Mouse (Mus musculus) heart, adult 2 months (tissue): ENCODE results near the gene Fam111a. TPM values are rescaled to one million over a fixed set of nuclear protein-coding genes. Genes with fewer than 3 reads are reported as not detected.

ENCODE experiments used
- DNase-seq, 2 experiments: peaks; one replicate each; pipeline ENCODE4 v3.0.0; 2021
- H3K27ac ChIP-seq: fragments of 200-600 bp; 2 replicates; pipeline ENCODE4 v1.8.1; 2022
- H3K27me3 ChIP-seq: fragments of 200-500 bp; 2 replicates; pipeline ENCODE4 v1.6.1; 2012; ENCODE audit warnings: mild to moderate bottlenecking, low read length, inconsistent platforms, mixed read lengths; ENCODE audit not compliant: control insufficient read depth, insufficient read depth
- H3K36me3 ChIP-seq: fragments of 200-500 bp; 2 replicates; pipeline ENCODE4 v1.6.1; 2012; ENCODE audit warnings: low read length, inconsistent platforms; ENCODE audit not compliant: control insufficient read depth, insufficient read depth
- H3K4me1 ChIP-seq: fragments of 200-500 bp; 2 replicates; pipeline ENCODE4 v1.6.1; 2011; ENCODE audit warnings: low read length; ENCODE audit not compliant: control insufficient read depth, insufficient read depth
- H3K4me3 ChIP-seq: fragments of 200-600 bp; 2 replicates; pipeline ENCODE4 v1.8.1; 2022
- H3K79me2 ChIP-seq: fragments of 200-500 bp; replicated peaks from 2 replicates; pipeline ENCODE4 v1.6.1; 2012; ENCODE audit warnings: mild to moderate bottlenecking, inconsistent platforms, low read length, moderate library complexity, mixed read lengths; ENCODE audit not compliant: control insufficient read depth, insufficient read depth
- H3K9ac ChIP-seq: fragments of 200-500 bp; 2 replicates; pipeline ENCODE4 v1.6.1; 2012; ENCODE audit warnings: low read depth, mild to moderate bottlenecking, control low read depth, inconsistent platforms, low read length, mixed read lengths
- CTCF ChIP-seq: fragments of 200-600 bp; IDR thresholded peaks from 2 replicates; pipeline ENCODE4 v1.8.1; 2022; ENCODE audit warnings: antibody characterized with exemption, mild to moderate bottlenecking, moderate library complexity
- EP300 ChIP-seq: fragments of 200-500 bp; IDR thresholded peaks from 2 replicates; pipeline ENCODE4 v1.6.1; 2011; ENCODE audit warnings: low read depth, low read length, control low read depth; ENCODE audit not compliant: insufficient read depth
- POLR2A ChIP-seq: fragments of 200-500 bp; IDR thresholded peaks from 2 replicates; pipeline ENCODE4 v1.6.1; 2011; ENCODE audit warnings: mild to moderate bottlenecking, low read depth, low read length, control low read depth; ENCODE audit not compliant: insufficient read depth
- WGBS: fragments of 180-500 bp; shearing (Covaris S2); methylation state at CpG from one replicate; pipeline ENCODE4 v1.1.7; 2018; 5-methylcytosine and 5-hydroxymethylcytosine counted together
- intact Hi-C: fragments of 180-260 bp; cut with DNase I; formaldehyde crosslinking; loops from one replicate; pipeline ENCODE4 v1.15.1; 2025
- polyA plus RNA-seq: library from polyadenylated mRNA; depleted of rRNA; stranded (reverse); fragments of >200 nt; gene quantifications from 2 replicates; pipeline ENCODE4 v1.2.3, GENCODE M21; 2012
- total RNA-seq, 2 experiments: library from RNA; stranded (reverse); gene quantifications; 2 replicates each; pipeline ENCODE4 v1.2.3; 2021

Fam111a gene
- total and polyA plus RNA-seq, 3 experiments, result 1.5 to 4.7 (median 4.4) TPM

- no peak overlapping the region for H3K9ac ChIP-seq
- no peak overlapping the region for H3K4me3 ChIP-seq
- H3K4me1 ChIP-seq, result no peaks in the 10 kb centered on the region; the same call in 1 of the 2 replicates
- WGBS, result 34% methylated on average over 2 of the region's 2 CpGs
- no peak overlapping the region for H3K27ac ChIP-seq
- no peak for DNase-seq
- TF ChIP-seq CTCF, result no peak
- no peak for TF ChIP-seq POLR2A
- no peak for TF ChIP-seq EP300
- H3K79me2 ChIP-seq, result no peaks in the 10 kb centered on the region
- intact Hi-C loops, result no loop called here
- no peaks in the 10 kb centered on the region for H3K36me3 ChIP-seq
- H3K27me3 ChIP-seq, result no peaks in the 10 kb centered on the region
These were observed 55.3 kb downstream of the Fam111a start for GRCm38 (mm10) chr19:12600684-12601480.

- no peaks in the 10 kb centered on the region for H3K36me3 ChIP-seq
- H3K79me2 ChIP-seq, result no peaks in the 10 kb centered on the region
- no peaks in the 10 kb centered on the region for H3K27me3 ChIP-seq
- no peak overlapping the region for H3K27ac ChIP-seq
- TF ChIP-seq CTCF (no peak), POLR2A (no peak), EP300 (no peak)
- DNase-seq, result no peak
- no peak overlapping the region for H3K9ac ChIP-seq
- intact Hi-C loops, result no loop called here
- H3K4me1 ChIP-seq, result no peaks in the 10 kb centered on the region
- no peak overlapping the region for H3K4me3 ChIP-seq
These were observed 62.8 kb downstream of the Fam111a start for GRCm38 (mm10) chr19:12608336-12608735.

- H3K79me2 ChIP-seq, result no peaks in the 10 kb centered on the region
- no peak for DNase-seq
- intact Hi-C loops, result no loop called here
- H3K9ac ChIP-seq, result no peak overlapping the region
- no peak overlapping the region for H3K27ac ChIP-seq
- TF ChIP-seq EP300 (no peak), POLR2A (no peak), CTCF (no peak)
- no peaks in the 10 kb centered on the region for H3K4me1 ChIP-seq
- 70% methylated on average over 1 of the region's 1 CpGs for WGBS
- no peaks in the 10 kb centered on the region for H3K27me3 ChIP-seq
- H3K36me3 ChIP-seq, result no peaks in the 10 kb centered on the region
- H3K4me3 ChIP-seq, result no peak overlapping the region
These were observed 68.1 kb downstream of the Fam111a start for GRCm38 (mm10) chr19:12613646-12614045.

GRCm38 (mm10) chr19:12633176-12633575 is 87.6 kb downstream of the Fam111a start, which contains the start of gene Glyat:
Gene Glyat (plus strand): TSS chr19:12633308.
- Histone ChIP-seq H3K27ac (no peak within 1 kb of the TSS), H3K79me2 (no peaks in the 10 kb centered on the region), H3K4me3 (no peak within 1 kb of the TSS), H3K27me3 (no peaks in the 10 kb centered on the region), H3K9ac (no peak within 1 kb of the TSS), H3K4me1 (no peaks in the 10 kb centered on the region), H3K36me3 (no peaks in the 10 kb centered on the region)
- intact Hi-C loops, result no loop called here
- DNase-seq, result no peak
- 54% methylated on average over 4 of the region's 4 CpGs for WGBS
- no peak for TF ChIP-seq EP300
- TF ChIP-seq POLR2A, result no peak
- no peak for TF ChIP-seq CTCF

GRCm38 (mm10) chr19:12634259-12634658 is 88.7 kb downstream of the Fam111a start:
- Histone ChIP-seq H3K4me1 (no peaks in the 10 kb centered on the region), H3K9ac (no peak overlapping the region), H3K27ac (no peak overlapping the region), H3K4me3 (no peak overlapping the region), H3K79me2 (no peaks in the 10 kb centered on the region), H3K27me3 (no peaks in the 10 kb centered on the region), H3K36me3 (no peaks in the 10 kb centered on the region)
- TF ChIP-seq CTCF (no peak), POLR2A (no peak), EP300 (no peak)
- intact Hi-C loops, result no loop called here
- DNase-seq, result no peak
- 81% methylated on average over 3 of the region's 3 CpGs for WGBS

- H3K36me3 ChIP-seq, result no peaks in the 10 kb centered on the region
- H3K27ac ChIP-seq, result no peak overlapping the region
- TF ChIP-seq CTCF (no peak), POLR2A (no peak), EP300 (no peak)
- no peak overlapping the region for H3K4me3 ChIP-seq
- no peaks in the 10 kb centered on the region for H3K27me3 ChIP-seq
- intact Hi-C loops, result no loop called here
- no peaks in the 10 kb centered on the region for H3K4me1 ChIP-seq
- H3K9ac ChIP-seq, result no peak overlapping the region
- no peaks in the 10 kb centered on the region for H3K79me2 ChIP-seq
- 82% methylated on average over 4 of the region's 4 CpGs for WGBS
- DNase-seq, result no peak
These were observed 89.4 kb downstream of the Fam111a start for GRCm38 (mm10) chr19:12634963-12635362.
